Mouse (Mus musculus): ENCODE results near the gene Gpr19.

GRCm38 (mm10) chr6:134820411-134820810 lies 78.0 kb downstream of the Gpr19 start:
- TF ChIP-seq CTCF (IDR thresholded peaks at IDR 0.05; ENCODE audit: low read depth, low read length) (no peak), POLR2A (IDR thresholded peaks at IDR 0.05; ENCODE audit: insufficient read depth, low read length) (no peak)
